Mouse (Mus musculus) liver, embryonic 13.5 days (tissue): ENCODE data around the gene Scimp. TPM values are rescaled to one million over a fixed set of nuclear protein-coding genes. Genes with fewer than 3 reads are reported as not detected.
A peak's percentile ranks its signal among the peaks of the same experiment; 100 is the strongest.

Experiments
- ATAC-seq: fragments of 200-750 bp; cut with Nextera tagmentation; 2 replicates; pipeline ENCODE4 v1.8.0; 2017; ENCODE audit warnings: low read depth, mild to moderate bottlenecking, moderate number of reproducible peaks, moderate library complexity
- DNase-seq: peaks from one replicate; pipeline ENCODE4 v3.0.0; 2022
- H3K27ac ChIP-seq: fragments of 300-500 bp; sonication (generic); 2 replicates; pipeline ENCODE4 v1.5.1; 2015; ENCODE audit warnings: moderate library complexity, mild to moderate bottlenecking, inconsistent platforms
- H3K27me3 ChIP-seq: fragments of 300-500 bp; sonication (generic); 2 replicates; pipeline ENCODE4 v1.6.1; 2015; ENCODE audit warnings: mild to moderate bottlenecking, inconsistent platforms
- H3K36me3 ChIP-seq: fragments of 300-500 bp; sonication (generic); 2 replicates; pipeline ENCODE4 v1.6.1; 2015; ENCODE audit warnings: mild to moderate bottlenecking, inconsistent platforms
- H3K4me1 ChIP-seq: fragments of 300-500 bp; sonication (generic); replicated peaks from 2 replicates; pipeline ENCODE4 v1.6.1; 2015; ENCODE audit warnings: inconsistent platforms
- H3K4me2 ChIP-seq: fragments of 300-500 bp; sonication (generic); 2 replicates; pipeline ENCODE4 v1.6.1; 2015; ENCODE audit warnings: inconsistent platforms, mild to moderate bottlenecking, moderate library complexity
- H3K4me3 ChIP-seq: fragments of 300-500 bp; sonication (generic); replicated peaks from 2 replicates; pipeline ENCODE4 v1.5.1; 2015; ENCODE audit warnings: mild to moderate bottlenecking, inconsistent platforms
- H3K9ac ChIP-seq: fragments of 300-500 bp; sonication (generic); 2 replicates; pipeline ENCODE4 v1.6.1; 2015; ENCODE audit warnings: mild to moderate bottlenecking, inconsistent platforms
- H3K9me3 ChIP-seq: fragments of 300-500 bp; sonication (generic); replicated peaks from 2 replicates; pipeline ENCODE4 v1.6.1; 2016; ENCODE audit warnings: inconsistent platforms
- WGBS: fragments of 180-500 bp; shearing (Covaris S2); methylation state at CpG from one replicate; pipeline ENCODE4 v1.1.7; 2015; ENCODE audit not compliant: insufficient replicate concordance; 5-methylcytosine and 5-hydroxymethylcytosine counted together
- polyA plus RNA-seq: library from polyadenylated mRNA; unstranded; fragments of >200 nt; fragmentation: Nextera tagmentation; extraction: Ambion mirVana; gene quantifications from 2 replicates; pipeline ENCODE4 v1.2.1, GENCODE M21; 2015

The Scimp gene
- polyA plus RNA-seq, 1 experiment from 2014 or later, result 0.18 TPM

DNA sequence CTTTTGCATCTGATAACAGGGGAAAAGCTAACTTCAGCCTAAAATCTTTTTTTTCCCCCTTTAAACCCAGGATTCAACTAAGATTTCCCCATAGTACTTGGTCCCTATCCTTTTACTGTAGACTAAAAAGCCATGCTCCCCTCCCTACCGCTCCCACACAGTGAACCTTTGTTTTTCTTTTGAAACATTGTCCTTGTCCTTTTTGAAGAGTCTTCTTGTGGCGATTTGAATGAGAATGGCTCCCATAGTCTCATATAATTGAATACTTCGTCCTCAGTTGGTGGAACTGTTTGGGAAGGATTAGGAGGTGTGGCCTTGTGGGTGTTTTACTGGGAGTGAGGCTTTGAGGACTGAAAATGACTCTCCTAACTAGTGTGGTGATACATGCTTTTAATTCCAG is 21.4 kb upstream of the Scimp start:
- no peak for ATAC-seq
- no peak overlapping the region for H3K9ac ChIP-seq
- peaks cover 8% of the 10 kb centered on the region for H3K4me1 ChIP-seq
- no peaks in the 10 kb centered on the region; the same call in 1 of the 2 replicates for H3K9me3 ChIP-seq
- H3K4me3 ChIP-seq, result no peak overlapping the region
- no peak for DNase-seq
- H3K27ac ChIP-seq, result no peak overlapping the region
- H3K4me2 ChIP-seq, result no peak overlapping the region
- H3K36me3 ChIP-seq, result no peaks in the 10 kb centered on the region
- whole genome bisulfite sequencing, result 57% methylated on average over 3 of the region's 3 CpGs
- no peaks in the 10 kb centered on the region for H3K27me3 ChIP-seq

GRCm38 (mm10) chr11:70833408-70833807 is 21.0 kb upstream of the Scimp start:
- no peak for DNase-seq
- no peak overlapping the region for H3K4me3 ChIP-seq
- H3K9ac ChIP-seq, result no peak overlapping the region
- ATAC-seq, result no peak
- H3K9me3 ChIP-seq, result no peaks in the 10 kb centered on the region; the same call in 1 of the 2 replicates
- H3K27me3 ChIP-seq, result no peaks in the 10 kb centered on the region
- H3K27ac ChIP-seq, result no peak overlapping the region
- no peak overlapping the region for H3K4me2 ChIP-seq
- H3K4me1 ChIP-seq, result peaks cover 4% of the 10 kb centered on the region
- H3K36me3 ChIP-seq, result no peaks in the 10 kb centered on the region

DNA sequence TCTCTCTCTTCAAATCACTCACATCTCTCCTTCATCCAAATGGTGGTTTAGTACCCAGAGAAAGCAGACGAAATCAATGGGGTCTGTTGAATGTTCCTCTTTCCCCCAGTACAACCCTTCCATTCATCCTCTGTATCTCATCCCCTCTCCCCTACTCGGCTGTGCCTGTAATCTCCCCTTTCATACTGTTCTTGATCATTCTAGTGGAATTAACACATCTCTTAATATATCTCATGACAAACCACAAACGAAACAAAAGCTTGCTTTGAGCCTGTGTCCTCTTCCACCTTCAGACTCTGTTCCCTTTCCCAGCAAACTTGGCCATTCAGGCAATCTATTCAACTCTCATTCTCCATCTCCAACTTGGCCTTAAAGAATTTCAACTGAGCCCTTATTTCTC is 18.8 kb upstream of the Scimp start:
- 40% methylated on average over 3 of the region's 3 CpGs for WGBS
- H3K27me3 ChIP-seq, result no peaks in the 10 kb centered on the region
- no peaks in the 10 kb centered on the region; the same call in 1 of the 2 replicates for H3K9me3 ChIP-seq
- DNase-seq (no peak), ATAC-seq (no peak)
- H3K4me2 ChIP-seq, result no peak overlapping the region
- H3K36me3 ChIP-seq, result no peaks in the 10 kb centered on the region
- H3K4me1 ChIP-seq, result peaks cover 4% of the 10 kb centered on the region; the same call in 1 of the 2 replicates
- no peak overlapping the region for H3K27ac ChIP-seq
- H3K9ac ChIP-seq, result no peak overlapping the region
- no peak overlapping the region for H3K4me3 ChIP-seq

DNA sequence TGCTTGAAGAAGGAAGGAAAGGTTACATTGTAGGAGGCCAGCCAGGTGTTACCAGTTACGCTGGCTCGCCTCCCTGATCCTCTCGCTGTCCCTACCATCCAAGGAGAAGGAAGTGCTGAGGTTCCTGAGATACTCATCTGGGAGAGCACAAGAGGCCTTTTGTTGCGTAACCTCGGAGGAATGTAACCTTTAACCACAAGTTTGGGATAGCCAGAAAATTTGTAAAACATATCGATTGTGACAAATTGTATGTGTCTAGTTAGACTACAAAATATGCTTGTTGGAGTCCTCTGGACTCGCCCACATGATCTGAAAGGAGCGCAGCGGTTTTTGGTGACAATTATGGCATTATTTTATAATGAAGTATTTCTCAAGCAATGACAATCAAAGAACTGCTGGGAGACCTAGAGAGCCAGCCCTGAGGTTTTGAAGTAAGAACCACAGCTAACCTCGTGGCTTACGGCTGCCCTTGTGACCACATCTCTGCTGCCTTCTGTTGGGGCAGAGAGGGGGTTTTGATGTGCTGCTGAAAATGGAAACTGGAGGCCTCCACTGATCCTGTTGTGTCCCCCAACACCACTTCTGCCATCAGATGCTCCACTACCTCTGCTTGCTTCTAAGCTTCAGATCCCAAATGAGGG is 16.7 kb upstream of the Scimp start:
- Histone ChIP-seq H3K9ac (no peak overlapping the region), H3K4me2 (no peak overlapping the region), H3K27ac (no peak overlapping the region), H3K4me3 (no peak overlapping the region), H3K4me1 (no peaks in the 10 kb centered on the region), H3K27me3 (no peaks in the 10 kb centered on the region), H3K36me3 (no peaks in the 10 kb centered on the region), H3K9me3 (no peaks in the 10 kb centered on the region; the same call in 1 of the 2 replicates)
- DNase-seq, result no peak
- no peak for ATAC-seq
- 53% methylated on average over 11 of the region's 11 CpGs for WGBS

DNA sequence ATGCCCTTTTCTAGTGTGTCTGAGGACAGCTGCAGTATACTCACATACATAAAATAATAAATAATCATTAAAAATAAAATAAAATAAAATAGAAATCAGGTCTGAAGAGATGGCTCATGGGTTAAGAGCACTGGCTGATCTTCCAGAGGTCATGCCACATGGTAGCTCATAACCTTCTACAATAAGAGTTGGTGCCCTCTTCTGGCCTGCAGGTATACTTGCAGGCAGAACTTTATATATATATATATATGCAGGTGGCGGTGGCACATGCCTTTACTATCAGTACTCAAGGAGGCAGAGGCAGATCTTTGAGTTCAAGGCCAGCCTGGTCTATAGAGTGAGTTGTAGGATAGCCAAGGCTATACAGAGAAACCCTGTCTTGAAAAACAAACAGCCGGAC is 13.8 kb upstream of the Scimp start:
- Histone ChIP-seq H3K4me3 (no peak overlapping the region), H3K9me3 (no peaks in the 10 kb centered on the region), H3K27ac (no peak overlapping the region), H3K9ac (no peak overlapping the region), H3K36me3 (no peaks in the 10 kb centered on the region), H3K4me2 (no peak overlapping the region), H3K27me3 (no peaks in the 10 kb centered on the region), H3K4me1 (peaks cover 10% of the 10 kb centered on the region; the same call in 1 of the 2 replicates)
- ATAC-seq (no peak), DNase-seq (no peak)
- WGBS, result 52% methylated on average over 2 of the region's 2 CpGs

GRCm38 (mm10) chr11:70821728-70822591 is 9.6 kb upstream of the Scimp start:
- Histone ChIP-seq H3K27me3 (no peaks in the 10 kb centered on the region), H3K4me3 (no peak overlapping the region), H3K9ac (no peak overlapping the region), H3K9me3 (no peaks in the 10 kb centered on the region), H3K4me2 (0 out of 2 replicates have a peak overlapping the region, but pooled peaks have one; percentile 12), H3K36me3 (no peaks in the 10 kb centered on the region), H3K4me1 (peaks cover 10% of the 10 kb centered on the region; the same call in 1 of the 2 replicates), H3K27ac (no peak overlapping the region)
- WGBS, result 46% methylated on average over 17 of the region's 17 CpGs
- no peak for DNase-seq
- peak; percentile 34; the same call in 1 of the 2 replicates for ATAC-seq

DNA sequence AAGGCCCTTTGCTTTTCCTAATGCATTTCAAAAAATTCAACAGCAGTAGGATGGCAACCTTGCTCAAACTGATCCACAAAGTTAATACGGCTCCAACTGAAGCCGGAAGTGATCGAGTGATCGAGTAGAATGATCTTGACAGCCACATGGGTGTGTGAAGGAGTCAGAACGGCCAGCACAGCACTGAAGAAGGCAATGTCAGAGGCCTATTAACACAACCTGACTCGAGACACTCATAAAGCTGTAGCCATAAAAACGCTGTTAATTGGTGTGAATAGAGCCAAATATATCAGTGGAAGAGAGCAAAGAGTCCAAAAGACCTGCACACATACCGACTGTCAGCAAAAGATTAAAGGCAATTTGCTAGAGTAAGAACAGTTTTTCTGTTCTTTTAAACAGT is 7.7 kb upstream of the Scimp start:
- WGBS, result 63% methylated on average over 8 of the region's 8 CpGs
- no peak overlapping the region for H3K9ac ChIP-seq
- no peak for ATAC-seq
- H3K4me1 ChIP-seq, result peaks cover 10% of the 10 kb centered on the region; the same call in 1 of the 2 replicates
- no peaks in the 10 kb centered on the region for H3K27me3 ChIP-seq
- no peak for DNase-seq
- H3K4me2 ChIP-seq, result no peak overlapping the region
- H3K27ac ChIP-seq, result no peak overlapping the region
- H3K4me3 ChIP-seq, result no peak overlapping the region
- no peaks in the 10 kb centered on the region for H3K36me3 ChIP-seq
- no peaks in the 10 kb centered on the region for H3K9me3 ChIP-seq

GRCm38 (mm10) chr11:70816770-70817169 is 4.4 kb upstream of the Scimp start:
- H3K4me2 ChIP-seq, result no peak overlapping the region
- DNase-seq (no peak), ATAC-seq (no peak)
- H3K27me3 ChIP-seq, result no peaks in the 10 kb centered on the region
- no peaks in the 10 kb centered on the region for H3K9me3 ChIP-seq
- WGBS, result 42% methylated on average over 4 of the region's 4 CpGs
- no peak overlapping the region for H3K4me3 ChIP-seq
- no peak overlapping the region for H3K27ac ChIP-seq
- no peaks in the 10 kb centered on the region for H3K36me3 ChIP-seq
- no peaks in the 10 kb centered on the region; the same call in 1 of the 2 replicates for H3K4me1 ChIP-seq
- no peak overlapping the region for H3K9ac ChIP-seq

GRCm38 (mm10) chr11:70815498-70816078 is 3.2 kb upstream of the Scimp start:
- Histone ChIP-seq H3K27ac (no peak overlapping the region), H3K27me3 (no peaks in the 10 kb centered on the region), H3K9ac (no peak overlapping the region), H3K4me2 (no peak overlapping the region), H3K36me3 (no peaks in the 10 kb centered on the region), H3K9me3 (no peaks in the 10 kb centered on the region), H3K4me1 (no peaks in the 10 kb centered on the region), H3K4me3 (no peak overlapping the region)
- WGBS, result 21% methylated on average over 6 of the region's 6 CpGs
- DNase-seq, result peak; percentile 45
- ATAC-seq, result no peak

DNA sequence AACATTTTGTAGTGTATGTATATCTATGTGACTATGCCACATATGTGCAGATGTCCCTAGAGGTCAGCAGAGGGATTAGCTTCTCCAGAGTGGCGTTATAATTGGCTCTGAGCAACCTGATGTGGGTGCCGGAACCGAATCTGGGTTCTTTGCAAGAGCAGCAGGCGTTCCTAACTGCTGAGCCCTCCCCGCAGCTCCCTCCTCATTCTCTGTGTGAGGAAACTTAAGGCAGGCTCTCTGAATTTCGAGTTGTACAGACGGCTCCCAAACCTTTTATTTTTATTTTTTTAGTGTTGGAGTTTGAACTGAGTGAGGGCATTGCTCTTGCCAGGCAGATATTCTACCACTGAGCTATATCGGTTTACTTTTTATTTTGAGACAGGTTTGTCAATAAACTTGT is 2.7 kb upstream of the Scimp start:
- no peaks in the 10 kb centered on the region for H3K27me3 ChIP-seq
- no peaks in the 10 kb centered on the region for H3K4me1 ChIP-seq
- H3K4me2 ChIP-seq, result no peak overlapping the region
- no peak overlapping the region for H3K9ac ChIP-seq
- H3K27ac ChIP-seq, result no peak overlapping the region
- no peaks in the 10 kb centered on the region for H3K36me3 ChIP-seq
- WGBS, result 67% methylated on average over 8 of the region's 8 CpGs
- DNase-seq (no peak), ATAC-seq (no peak)
- no peaks in the 10 kb centered on the region for H3K9me3 ChIP-seq
- no peak overlapping the region for H3K4me3 ChIP-seq

DNA sequence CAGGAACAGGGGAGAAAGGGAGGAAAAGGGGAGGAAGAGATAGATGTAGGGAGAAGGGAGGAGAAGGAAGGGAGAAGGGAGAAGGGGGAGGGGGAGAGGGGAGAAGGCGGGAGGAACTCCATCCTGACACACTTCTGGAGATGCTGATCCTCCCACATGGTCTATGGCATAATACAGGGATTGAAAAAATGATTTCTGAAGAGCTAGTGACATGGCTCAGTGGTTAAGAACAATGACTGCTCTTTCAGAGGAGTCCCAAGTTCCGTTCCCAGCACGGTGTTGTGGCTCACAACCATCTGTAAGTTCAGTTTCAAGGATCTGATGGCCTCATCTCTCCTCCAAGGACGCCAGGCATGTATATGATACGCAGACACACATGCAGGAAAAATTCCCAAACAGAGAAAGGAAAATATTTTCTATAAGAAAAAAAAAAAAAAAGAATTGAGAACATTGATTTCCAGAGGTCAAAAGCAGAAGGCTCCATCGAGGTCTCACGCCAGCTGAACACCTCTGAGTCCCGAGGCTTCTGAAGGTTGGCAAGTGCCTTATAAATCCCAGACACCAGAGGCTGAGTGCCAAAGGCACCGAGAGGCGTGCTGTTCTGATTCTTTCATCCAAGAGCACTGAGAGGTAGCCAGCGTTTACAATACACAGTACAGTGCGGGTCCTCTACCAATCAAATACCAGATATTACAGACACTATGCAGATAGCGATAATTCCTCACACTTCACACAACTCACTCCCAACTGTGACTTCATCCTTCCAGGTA is 730 bp downstream of the Scimp start:
- Histone ChIP-seq H3K4me2 (no peak overlapping the region), H3K27me3 (no peaks in the 10 kb centered on the region), H3K4me1 (no peaks in the 10 kb centered on the region), H3K27ac (no peak overlapping the region), H3K9ac (no peak overlapping the region), H3K4me3 (no peak overlapping the region), H3K9me3 (no peaks in the 10 kb centered on the region), H3K36me3 (no peaks in the 10 kb centered on the region)
- 65% methylated on average over 13 of the region's 13 CpGs for WGBS
- DNase-seq (no peak), ATAC-seq (no peak)
